Mouse (Mus musculus) liver, embryonic 13.5 days (tissue): ENCODE data around the gene Ccl3. TPM values are rescaled to one million over a fixed set of nuclear protein-coding genes. Genes with fewer than 3 reads are reported as not detected.

Experiments used
- ATAC-seq: fragments of 200-750 bp; cut with Nextera tagmentation; 2 replicates; pipeline ENCODE4 v1.8.0; 2017; ENCODE audit warnings: low read depth, mild to moderate bottlenecking, moderate number of reproducible peaks, moderate library complexity
- DNase-seq: peaks from one replicate; pipeline ENCODE4 v3.0.0; 2022
- H3K27ac ChIP-seq: fragments of 300-500 bp; sonication (generic); 2 replicates; pipeline ENCODE4 v1.5.1; 2015; ENCODE audit warnings: moderate library complexity, mild to moderate bottlenecking, inconsistent platforms
- H3K27me3 ChIP-seq: fragments of 300-500 bp; sonication (generic); 2 replicates; pipeline ENCODE4 v1.6.1; 2015; ENCODE audit warnings: mild to moderate bottlenecking, inconsistent platforms
- H3K36me3 ChIP-seq: fragments of 300-500 bp; sonication (generic); 2 replicates; pipeline ENCODE4 v1.6.1; 2015; ENCODE audit warnings: mild to moderate bottlenecking, inconsistent platforms
- H3K4me1 ChIP-seq: fragments of 300-500 bp; sonication (generic); replicated peaks from 2 replicates; pipeline ENCODE4 v1.6.1; 2015; ENCODE audit warnings: inconsistent platforms
- H3K4me2 ChIP-seq: fragments of 300-500 bp; sonication (generic); 2 replicates; pipeline ENCODE4 v1.6.1; 2015; ENCODE audit warnings: inconsistent platforms, mild to moderate bottlenecking, moderate library complexity
- H3K4me3 ChIP-seq: fragments of 300-500 bp; sonication (generic); replicated peaks from 2 replicates; pipeline ENCODE4 v1.5.1; 2015; ENCODE audit warnings: mild to moderate bottlenecking, inconsistent platforms
- H3K9ac ChIP-seq: fragments of 300-500 bp; sonication (generic); 2 replicates; pipeline ENCODE4 v1.6.1; 2015; ENCODE audit warnings: mild to moderate bottlenecking, inconsistent platforms
- H3K9me3 ChIP-seq: fragments of 300-500 bp; sonication (generic); replicated peaks from 2 replicates; pipeline ENCODE4 v1.6.1; 2016; ENCODE audit warnings: inconsistent platforms
- WGBS: fragments of 180-500 bp; shearing (Covaris S2); methylation state at CpG from one replicate; pipeline ENCODE4 v1.1.7; 2015; ENCODE audit not compliant: insufficient replicate concordance; 5-methylcytosine and 5-hydroxymethylcytosine counted together
- polyA plus RNA-seq: library from polyadenylated mRNA; unstranded; fragments of >200 nt; fragmentation: Nextera tagmentation; extraction: Ambion mirVana; gene quantifications from 2 replicates; pipeline ENCODE4 v1.2.1, GENCODE M21; 2015

Ccl3 gene
- polyA plus RNA-seq, 1 experiment from 2014 or later, result 0.92 TPM

GRCm38 (mm10) chr11:83641216-83641615 is 7.9 kb downstream of the Ccl3 start:
- Histone ChIP-seq H3K4me3 (no peak overlapping the region), H3K27ac (no peak overlapping the region), H3K9me3 (no peaks in the 10 kb centered on the region), H3K4me1 (no peaks in the 10 kb centered on the region), H3K4me2 (no peak overlapping the region), H3K36me3 (no peaks in the 10 kb centered on the region), H3K27me3 (no peaks in the 10 kb centered on the region), H3K9ac (no peak overlapping the region)
- DNase-seq, result no peak
- 12% methylated on average over 2 of the region's 2 CpGs for WGBS
- no peak for ATAC-seq

- 15% methylated on average over 5 of the region's 5 CpGs for WGBS
- Histone ChIP-seq H3K9ac (no peak overlapping the region), H3K4me1 (no peaks in the 10 kb centered on the region), H3K27me3 (no peaks in the 10 kb centered on the region), H3K4me2 (no peak overlapping the region), H3K4me3 (no peak overlapping the region), H3K27ac (no peak overlapping the region), H3K36me3 (no peaks in the 10 kb centered on the region), H3K9me3 (no peaks in the 10 kb centered on the region)
- ATAC-seq (peak; percentile 34; the same call in 1 of the 2 replicates), DNase-seq (no peak)
Measured at GRCm38 (mm10) chr11:83640141-83640540, 9.0 kb downstream of the Ccl3 start.

DNA sequence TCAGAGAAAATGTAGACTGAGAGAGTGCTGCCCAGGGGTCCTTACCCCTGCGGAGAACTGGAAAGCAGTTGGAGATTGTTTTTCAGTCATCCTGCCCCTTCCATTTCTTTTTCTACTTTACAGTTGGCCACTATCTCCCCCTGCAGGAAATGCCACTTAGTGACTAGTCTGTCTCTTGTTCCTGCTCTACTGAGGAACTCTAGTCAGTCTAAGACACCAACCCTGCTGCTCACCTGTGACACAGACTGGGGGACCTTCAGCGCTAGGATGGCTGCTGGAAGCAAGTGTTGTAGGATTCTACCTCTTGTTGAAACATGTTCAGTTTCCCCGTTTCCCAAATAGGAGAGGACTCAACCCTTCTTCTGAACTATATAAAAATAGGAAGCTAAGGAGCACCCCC is 9.6 kb downstream of the Ccl3 start:
- ATAC-seq (no peak), DNase-seq (no peak)
- H3K27me3 ChIP-seq, result no peaks in the 10 kb centered on the region
- WGBS, result 28% methylated on average over 3 of the region's 3 CpGs
- H3K36me3 ChIP-seq, result no peaks in the 10 kb centered on the region
- H3K4me3 ChIP-seq, result no peak overlapping the region
- no peaks in the 10 kb centered on the region for H3K4me1 ChIP-seq
- no peak overlapping the region for H3K27ac ChIP-seq
- H3K9me3 ChIP-seq, result no peaks in the 10 kb centered on the region
- no peak overlapping the region for H3K4me2 ChIP-seq
- no peak overlapping the region for H3K9ac ChIP-seq

DNA sequence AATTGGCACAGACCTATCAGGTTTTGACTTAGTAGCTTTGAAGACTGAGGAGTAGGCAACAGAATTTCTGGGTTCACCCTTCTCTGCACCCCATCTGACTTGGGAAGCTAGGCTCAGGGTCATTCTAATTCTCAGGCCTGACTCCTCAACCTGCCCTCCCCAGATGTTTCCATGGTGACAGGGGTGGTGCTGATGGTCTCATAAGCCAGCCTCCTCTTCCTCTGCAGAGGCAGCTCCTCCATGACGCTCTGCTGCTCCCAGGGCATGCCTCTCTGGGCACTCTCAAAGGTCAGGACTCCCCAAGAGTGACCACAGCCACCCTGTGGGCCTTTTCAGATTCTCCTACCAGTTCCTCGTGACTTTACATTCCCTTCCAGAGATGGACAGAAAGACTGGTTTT is 10.2 kb downstream of the Ccl3 start:
- Histone ChIP-seq H3K4me2 (no peak overlapping the region), H3K27ac (no peak overlapping the region), H3K4me3 (no peak overlapping the region), H3K4me1 (no peaks in the 10 kb centered on the region), H3K9ac (no peak overlapping the region), H3K27me3 (no peaks in the 10 kb centered on the region), H3K9me3 (no peaks in the 10 kb centered on the region), H3K36me3 (no peaks in the 10 kb centered on the region)
- 37% methylated on average over 2 of the region's 2 CpGs for WGBS
- DNase-seq (no peak), ATAC-seq (no peak)

GRCm38 (mm10) chr11:83636742-83637235 is 12.4 kb downstream of the Ccl3 start:
- 33% methylated on average over 1 of the region's 1 CpGs for WGBS
- H3K9me3 ChIP-seq, result no peaks in the 10 kb centered on the region
- H3K4me1 ChIP-seq, result no peaks in the 10 kb centered on the region
- no peak for ATAC-seq
- no peak for DNase-seq
- no peak overlapping the region for H3K27ac ChIP-seq
- H3K4me2 ChIP-seq, result no peak overlapping the region
- no peak overlapping the region for H3K9ac ChIP-seq
- no peaks in the 10 kb centered on the region for H3K36me3 ChIP-seq
- H3K27me3 ChIP-seq, result no peaks in the 10 kb centered on the region
- no peak overlapping the region for H3K4me3 ChIP-seq

GRCm38 (mm10) chr11:83634898-83635297 is 14.3 kb downstream of the Ccl3 start:
- no peak for DNase-seq
- H3K27me3 ChIP-seq, result no peaks in the 10 kb centered on the region
- H3K9ac ChIP-seq, result no peak overlapping the region
- 72% methylated on average over 2 of the region's 2 CpGs for WGBS
- H3K27ac ChIP-seq, result no peak overlapping the region
- no peak overlapping the region for H3K4me2 ChIP-seq
- no peak for ATAC-seq
- no peak overlapping the region for H3K4me3 ChIP-seq
- no peaks in the 10 kb centered on the region for H3K36me3 ChIP-seq
- H3K9me3 ChIP-seq, result no peaks in the 10 kb centered on the region
- no peaks in the 10 kb centered on the region for H3K4me1 ChIP-seq

DNA sequence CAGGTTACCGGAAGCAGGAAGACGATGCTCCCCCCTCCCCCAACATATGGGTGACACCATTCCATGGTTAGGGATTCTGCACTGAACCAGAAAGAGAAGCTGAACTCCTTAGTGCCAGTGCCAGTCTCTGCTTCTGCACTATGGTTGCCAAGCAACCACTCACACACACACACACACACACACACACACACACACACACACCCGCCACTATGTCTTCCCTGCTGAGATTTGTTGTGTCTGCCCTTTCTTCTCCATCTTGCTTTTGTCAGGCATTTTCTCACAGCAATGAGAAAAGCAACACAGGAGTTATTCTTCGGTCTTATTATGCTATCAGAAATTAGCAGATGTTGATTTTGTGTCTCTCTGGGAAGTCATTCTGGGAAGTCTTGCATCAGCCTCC is 14.7 kb downstream of the Ccl3 start:
- Histone ChIP-seq H3K9ac (no peak overlapping the region), H3K36me3 (no peaks in the 10 kb centered on the region), H3K4me3 (no peak overlapping the region), H3K27ac (no peak overlapping the region), H3K4me2 (no peak overlapping the region), H3K9me3 (no peaks in the 10 kb centered on the region), H3K27me3 (no peaks in the 10 kb centered on the region), H3K4me1 (no peaks in the 10 kb centered on the region)
- no peak for DNase-seq
- WGBS, result 62% methylated on average over 4 of the region's 4 CpGs
- no peak for ATAC-seq

GRCm38 (mm10) chr11:83632744-83633143 is 16.4 kb downstream of the Ccl3 start:
- Histone ChIP-seq H3K4me1 (no peaks in the 10 kb centered on the region), H3K4me3 (no peak overlapping the region), H3K4me2 (no peak overlapping the region), H3K9ac (no peak overlapping the region), H3K27me3 (no peaks in the 10 kb centered on the region), H3K36me3 (no peaks in the 10 kb centered on the region), H3K9me3 (no peaks in the 10 kb centered on the region), H3K27ac (no peak overlapping the region)
- DNase-seq, result no peak
- WGBS, result 39% methylated on average over 4 of the region's 4 CpGs
- no peak for ATAC-seq

GRCm38 (mm10) chr11:83631065-83631464 is 18.1 kb downstream of the Ccl3 start:
- no peaks in the 10 kb centered on the region for H3K4me1 ChIP-seq
- no peak for ATAC-seq
- no peak overlapping the region for H3K27ac ChIP-seq
- no peak overlapping the region for H3K4me2 ChIP-seq
- H3K27me3 ChIP-seq, result no peaks in the 10 kb centered on the region
- no peak overlapping the region for H3K9ac ChIP-seq
- H3K4me3 ChIP-seq, result no peak overlapping the region
- H3K36me3 ChIP-seq, result no peaks in the 10 kb centered on the region
- no peak for DNase-seq
- WGBS, result 38% methylated on average over 2 of the region's 2 CpGs
- H3K9me3 ChIP-seq, result no peaks in the 10 kb centered on the region

- no peak overlapping the region for H3K4me3 ChIP-seq
- ATAC-seq, result no peak
- no peak overlapping the region for H3K9ac ChIP-seq
- no peak overlapping the region for H3K27ac ChIP-seq
- H3K4me1 ChIP-seq, result no peaks in the 10 kb centered on the region
- no peak for DNase-seq
- no peaks in the 10 kb centered on the region for H3K9me3 ChIP-seq
- H3K4me2 ChIP-seq, result no peak overlapping the region
- 84% methylated on average over 1 of the region's 1 CpGs for WGBS
- no peaks in the 10 kb centered on the region for H3K36me3 ChIP-seq
- H3K27me3 ChIP-seq, result no peaks in the 10 kb centered on the region
Measured at GRCm38 (mm10) chr11:83630630-83631029, 18.5 kb downstream of the Ccl3 start.

- H3K9me3 ChIP-seq, result no peaks in the 10 kb centered on the region
- no peak overlapping the region for H3K27ac ChIP-seq
- no peaks in the 10 kb centered on the region for H3K27me3 ChIP-seq
- H3K9ac ChIP-seq, result no peak overlapping the region
- H3K4me3 ChIP-seq, result no peak overlapping the region
- DNase-seq, result no peak
- H3K36me3 ChIP-seq, result no peaks in the 10 kb centered on the region
- ATAC-seq, result no peak
- H3K4me1 ChIP-seq, result no peaks in the 10 kb centered on the region
- WGBS, result 53% methylated on average over 9 of the region's 9 CpGs
- H3K4me2 ChIP-seq, result no peak overlapping the region
Measured at GRCm38 (mm10) chr11:83628808-83629207, 20.3 kb downstream of the Ccl3 start.

GRCm38 (mm10) chr11:83623586-83623985 is 25.6 kb downstream of the Ccl3 start:
- H3K9ac ChIP-seq, result no peak overlapping the region
- H3K4me3 ChIP-seq, result no peak overlapping the region
- ATAC-seq (no peak), DNase-seq (no peak)
- 65% methylated on average over 3 of the region's 3 CpGs for WGBS
- no peaks in the 10 kb centered on the region for H3K27me3 ChIP-seq
- H3K4me2 ChIP-seq, result no peak overlapping the region
- no peaks in the 10 kb centered on the region for H3K4me1 ChIP-seq
- H3K27ac ChIP-seq, result no peak overlapping the region
- H3K9me3 ChIP-seq, result no peaks in the 10 kb centered on the region
- H3K36me3 ChIP-seq, result no peaks in the 10 kb centered on the region
